Mouse (Mus musculus): ENCODE data around the gene Gm45140. TPM values are rescaled to one million over a fixed set of nuclear protein-coding genes. Genes with fewer than 3 reads are reported as not detected.

Gene Gm45140
- polyA plus RNA-seq, 1 experiment from 2014 or later = 3.0 TPM

DNA sequence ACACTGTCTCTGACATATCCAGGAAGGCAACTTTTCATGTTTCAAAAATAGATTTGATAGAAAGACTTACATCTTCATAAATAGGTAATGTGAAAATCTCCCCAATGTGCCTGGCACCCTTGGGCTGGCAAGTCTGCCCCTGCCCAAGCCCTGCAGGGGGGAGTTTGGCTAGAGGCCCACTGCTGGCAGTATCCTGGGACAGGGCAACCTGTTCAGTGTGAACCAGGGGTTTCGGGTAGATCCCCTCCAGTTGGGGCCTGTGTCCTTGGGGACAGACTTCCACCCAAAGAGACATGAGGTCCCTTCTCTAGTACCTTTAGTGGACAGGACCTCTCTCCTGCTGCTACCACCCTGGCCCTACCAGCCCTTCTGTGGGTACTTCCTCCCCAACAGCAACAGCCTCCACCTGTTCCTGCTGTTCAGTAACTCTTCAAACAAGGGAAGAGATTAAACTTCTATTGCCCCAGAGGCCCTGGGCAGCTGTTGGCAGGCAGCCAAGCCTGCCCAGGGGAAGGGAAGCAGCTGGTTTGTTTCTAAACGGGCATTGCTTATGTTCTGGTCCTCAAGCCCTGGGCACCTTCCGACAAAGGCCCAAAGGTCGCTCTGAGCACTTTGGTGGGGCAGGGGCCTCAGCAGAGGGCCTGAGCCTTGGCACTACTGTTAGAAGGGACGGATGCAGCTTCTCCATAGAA, 46.6 kb downstream of the Gm45140 start:
- Histone ChIP-seq H3K27ac (ENCODE audit: low read length) (peak overlapping the region; percentile 81), H3K4me1 (ENCODE audit: control insufficient read depth, insufficient read depth, low read length) (peaks cover 18% of the 10 kb centered on the region), H3K4me3 (replicated peaks; ENCODE audit: low read length) (no peak overlapping the region), H3K36me3 (ENCODE audit: control insufficient read depth, insufficient read depth, low read length) (no peaks in the 10 kb centered on the region), H3K27me3 (ENCODE audit: control insufficient read depth, insufficient read depth, low read length) (no peaks in the 10 kb centered on the region), H3K4me2 (ENCODE audit: low read depth, low read length) (no peak overlapping the region), H3K9me3 (replicated peaks; ENCODE audit: control insufficient read depth, low read length) (no peaks in the 10 kb centered on the region), H3K9ac (ENCODE audit: low read length) (peak overlapping the region; percentile 44)
- WGBS = 27% methylated on average over 5 of the region's 5 CpGs
- ATAC-seq (ENCODE audit: insufficient read depth, low FRiP score) = peak; percentile 85

DNA sequence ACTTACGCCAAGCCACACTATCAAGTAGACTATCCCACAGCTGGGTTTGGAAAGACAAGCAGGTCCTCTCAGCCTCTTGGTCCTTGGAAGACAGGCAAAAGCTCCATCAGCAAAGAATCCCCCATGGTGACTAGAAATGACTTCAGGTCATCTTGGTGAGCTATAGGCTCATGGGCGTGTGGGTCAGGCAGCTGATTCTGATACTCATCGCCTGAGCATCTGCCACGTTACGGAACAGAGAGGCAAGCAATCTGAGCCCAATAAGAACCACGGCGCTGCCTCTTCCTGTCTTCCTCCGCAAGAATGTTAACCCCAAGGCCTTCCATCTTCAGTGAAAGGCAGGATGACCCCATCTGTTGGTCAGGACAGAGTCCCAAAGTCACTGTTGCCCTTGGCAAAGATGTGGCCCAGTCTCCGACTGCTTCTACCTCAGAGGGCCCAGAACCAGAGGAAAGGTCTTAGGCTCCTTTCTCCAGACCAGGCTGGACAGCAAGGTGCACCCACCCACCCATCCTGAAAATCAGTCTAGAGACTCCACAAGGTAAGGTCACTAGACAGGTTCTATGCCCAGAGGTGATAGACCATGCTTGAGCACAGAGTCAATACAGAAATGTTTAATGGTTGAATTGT, 47.2 kb downstream of the Gm45140 start:
- H3K36me3 ChIP-seq (ENCODE audit: control insufficient read depth, insufficient read depth, low read length) = no peaks in the 10 kb centered on the region
- H3K9me3 ChIP-seq (replicated peaks; ENCODE audit: control insufficient read depth, low read length) = no peaks in the 10 kb centered on the region
- H3K27me3 ChIP-seq (ENCODE audit: control insufficient read depth, insufficient read depth, low read length) = no peaks in the 10 kb centered on the region
- H3K27ac ChIP-seq (ENCODE audit: low read length) = peak overlapping the region; percentile 81
- H3K4me2 ChIP-seq (ENCODE audit: low read depth, low read length) = no peak overlapping the region
- no peak overlapping the region for H3K9ac ChIP-seq (ENCODE audit: low read length)
- 93% methylated on average over 9 of the region's 9 CpGs for WGBS
- no peak overlapping the region for H3K4me3 ChIP-seq (replicated peaks; ENCODE audit: low read length)
- ATAC-seq (ENCODE audit: insufficient read depth, low FRiP score) = no peak
- peaks cover 18% of the 10 kb centered on the region for H3K4me1 ChIP-seq (ENCODE audit: control insufficient read depth, insufficient read depth, low read length)

DNA sequence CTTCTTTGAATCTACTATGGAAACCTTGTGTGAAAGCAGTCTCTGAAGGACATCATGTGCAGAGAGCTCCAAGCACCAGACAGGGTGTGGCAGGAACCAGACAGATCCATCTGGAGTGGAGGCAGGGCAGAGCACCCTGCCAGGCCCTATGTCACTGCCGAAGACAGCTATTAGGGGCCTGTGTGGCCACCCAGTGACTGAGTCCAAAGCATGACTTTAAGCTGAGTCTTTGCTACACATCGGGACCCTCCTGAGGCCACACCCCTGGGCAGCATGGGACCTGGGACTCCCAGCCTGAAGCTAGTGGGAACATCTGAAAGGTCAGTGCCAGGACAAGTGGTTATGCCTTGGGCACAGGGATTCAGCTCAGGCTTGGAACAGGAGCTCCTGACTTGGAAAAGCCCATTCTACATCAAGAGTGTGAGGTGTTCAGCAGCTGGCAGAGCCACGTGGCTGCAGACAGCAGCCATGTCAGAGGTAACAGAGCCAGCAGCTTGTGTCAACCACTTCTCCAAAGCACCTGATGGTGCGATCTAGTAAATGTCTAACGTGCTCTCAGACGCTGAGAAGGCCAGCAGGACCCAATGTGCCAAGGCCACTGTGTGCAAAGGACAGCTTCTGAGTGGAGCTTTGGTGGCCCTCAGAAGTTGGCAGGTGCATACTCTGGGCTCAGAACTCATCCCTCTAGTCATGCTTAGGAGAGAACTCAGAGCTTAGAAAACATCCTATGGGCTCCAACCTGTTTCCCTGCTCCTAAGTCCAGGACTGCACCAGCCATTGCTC, 48.3 kb downstream of the Gm45140 start:
- no peak overlapping the region for H3K27ac ChIP-seq (ENCODE audit: low read length)
- H3K36me3 ChIP-seq (ENCODE audit: control insufficient read depth, insufficient read depth, low read length) = no peaks in the 10 kb centered on the region
- H3K9me3 ChIP-seq (replicated peaks; ENCODE audit: control insufficient read depth, low read length) = no peaks in the 10 kb centered on the region
- ATAC-seq (ENCODE audit: insufficient read depth, low FRiP score) = no peak
- H3K4me3 ChIP-seq (replicated peaks; ENCODE audit: low read length) = no peak overlapping the region
- no peak overlapping the region for H3K4me2 ChIP-seq (ENCODE audit: low read depth, low read length)
- no peak overlapping the region for H3K9ac ChIP-seq (ENCODE audit: low read length)
- peaks cover 18% of the 10 kb centered on the region for H3K4me1 ChIP-seq (ENCODE audit: control insufficient read depth, insufficient read depth, low read length)
- 75% methylated on average over 6 of the region's 6 CpGs for WGBS
- H3K27me3 ChIP-seq (ENCODE audit: control insufficient read depth, insufficient read depth, low read length) = no peaks in the 10 kb centered on the region

DNA sequence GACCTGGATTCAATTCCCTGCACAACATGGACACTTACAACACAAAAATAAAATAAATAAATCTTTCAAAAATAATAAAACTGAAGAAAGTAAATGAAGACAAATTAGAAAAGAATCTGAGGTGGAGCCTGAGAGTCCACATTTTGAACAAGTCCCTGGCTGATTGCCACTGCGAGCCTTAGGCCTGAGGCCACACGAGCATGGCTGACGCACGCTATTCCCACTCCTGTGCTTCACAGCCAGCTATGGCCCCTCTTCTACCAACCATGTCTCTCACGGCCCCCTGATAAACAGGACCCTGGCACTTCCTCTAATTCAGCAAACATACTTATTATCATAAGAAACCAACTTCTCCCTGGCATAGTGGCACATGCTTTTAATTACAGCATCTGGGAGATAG, 49.0 kb downstream of the Gm45140 start:
- H3K4me2 ChIP-seq (ENCODE audit: low read depth, low read length) = no peak overlapping the region
- H3K27ac ChIP-seq (ENCODE audit: low read length) = no peak overlapping the region
- no peaks in the 10 kb centered on the region for H3K27me3 ChIP-seq (ENCODE audit: control insufficient read depth, insufficient read depth, low read length)
- ATAC-seq (ENCODE audit: insufficient read depth, low FRiP score) = no peak
- H3K4me1 ChIP-seq (ENCODE audit: control insufficient read depth, insufficient read depth, low read length) = peaks cover 18% of the 10 kb centered on the region
- WGBS = 75% methylated on average over 5 of the region's 5 CpGs
- H3K36me3 ChIP-seq (ENCODE audit: control insufficient read depth, insufficient read depth, low read length) = no peaks in the 10 kb centered on the region
- H3K9ac ChIP-seq (ENCODE audit: low read length) = no peak overlapping the region
- no peak overlapping the region for H3K4me3 ChIP-seq (replicated peaks; ENCODE audit: low read length)
- H3K9me3 ChIP-seq (replicated peaks; ENCODE audit: control insufficient read depth, low read length) = no peaks in the 10 kb centered on the region

DNA sequence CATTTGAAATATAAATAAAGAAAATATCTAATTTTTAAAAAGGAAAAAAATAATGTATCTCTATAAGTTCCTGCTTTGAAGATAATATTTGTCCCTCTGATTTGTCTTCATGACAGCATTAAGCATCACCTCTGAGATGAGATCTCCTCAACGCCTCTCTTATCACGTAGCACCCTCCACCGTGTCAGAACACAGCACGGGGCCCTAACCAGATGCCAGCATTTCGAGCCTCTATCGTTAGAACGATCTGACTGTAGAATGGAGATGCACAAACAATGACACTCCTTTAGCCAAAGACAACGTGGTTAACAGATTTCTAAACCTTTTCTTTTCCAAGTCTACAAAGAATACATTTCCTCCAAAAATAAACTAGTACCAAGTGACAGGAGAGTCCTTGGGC, 51.6 kb downstream of the Gm45140 start:
- Histone ChIP-seq H3K36me3 (ENCODE audit: control insufficient read depth, insufficient read depth, low read length) (no peaks in the 10 kb centered on the region), H3K4me2 (ENCODE audit: low read depth, low read length) (no peak overlapping the region), H3K27me3 (ENCODE audit: control insufficient read depth, insufficient read depth, low read length) (no peaks in the 10 kb centered on the region), H3K27ac (ENCODE audit: low read length) (no peak overlapping the region), H3K9ac (ENCODE audit: low read length) (no peak overlapping the region), H3K9me3 (replicated peaks; ENCODE audit: control insufficient read depth, low read length) (no peaks in the 10 kb centered on the region), H3K4me1 (ENCODE audit: control insufficient read depth, insufficient read depth, low read length) (no peaks in the 10 kb centered on the region), H3K4me3 (replicated peaks; ENCODE audit: low read length) (no peak overlapping the region)
- no peak for ATAC-seq (ENCODE audit: insufficient read depth, low FRiP score)
- 74% methylated on average over 8 of the region's 8 CpGs for WGBS

DNA sequence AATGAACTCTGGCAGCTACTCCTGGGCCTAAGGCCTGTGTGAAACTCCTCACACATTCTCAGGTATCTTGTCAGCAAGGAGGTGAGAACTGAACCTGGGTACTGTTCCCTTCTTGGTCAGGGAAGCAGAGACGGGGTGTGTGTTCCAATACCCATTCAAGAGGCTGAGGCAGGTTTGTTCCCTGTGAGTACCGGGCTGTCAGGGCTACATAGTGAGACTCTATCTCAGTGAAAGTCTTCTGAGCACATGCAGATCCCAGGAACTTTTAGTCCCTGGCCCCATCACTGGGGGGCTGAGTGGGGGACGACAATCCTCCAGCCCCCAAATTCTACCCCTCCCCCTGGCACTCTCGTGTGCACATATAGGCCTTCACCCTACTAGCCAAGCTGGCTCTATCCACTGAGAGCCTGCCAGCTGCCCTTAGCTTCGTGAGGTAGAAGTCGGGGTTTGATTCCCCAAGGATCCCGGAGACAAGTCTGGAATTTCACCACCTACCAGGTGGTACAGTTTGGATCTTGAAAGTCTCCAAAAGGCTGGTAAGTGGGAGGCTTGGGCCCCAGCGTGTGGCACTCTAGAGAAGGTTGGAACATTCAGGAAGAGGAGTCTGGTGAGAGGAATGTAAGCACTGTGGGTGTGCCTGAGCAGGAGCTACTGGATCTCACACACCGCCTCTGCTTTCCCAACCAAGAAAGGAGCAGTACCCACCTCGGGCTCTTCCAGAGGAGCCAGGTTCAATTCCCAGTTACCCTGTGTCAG, 54.9 kb downstream of the Gm45140 start:
- ATAC-seq (ENCODE audit: insufficient read depth, low FRiP score) = no peak
- WGBS = 82% methylated on average over 10 of the region's 10 CpGs
- Histone ChIP-seq H3K9me3 (replicated peaks; ENCODE audit: control insufficient read depth, low read length) (no peaks in the 10 kb centered on the region), H3K4me1 (ENCODE audit: control insufficient read depth, insufficient read depth, low read length) (no peaks in the 10 kb centered on the region), H3K36me3 (ENCODE audit: control insufficient read depth, insufficient read depth, low read length) (no peaks in the 10 kb centered on the region), H3K4me3 (replicated peaks; ENCODE audit: low read length) (no peak overlapping the region), H3K27ac (ENCODE audit: low read length) (no peak overlapping the region), H3K4me2 (ENCODE audit: low read depth, low read length) (no peak overlapping the region), H3K27me3 (ENCODE audit: control insufficient read depth, insufficient read depth, low read length) (no peaks in the 10 kb centered on the region), H3K9ac (ENCODE audit: low read length) (no peak overlapping the region)

DNA sequence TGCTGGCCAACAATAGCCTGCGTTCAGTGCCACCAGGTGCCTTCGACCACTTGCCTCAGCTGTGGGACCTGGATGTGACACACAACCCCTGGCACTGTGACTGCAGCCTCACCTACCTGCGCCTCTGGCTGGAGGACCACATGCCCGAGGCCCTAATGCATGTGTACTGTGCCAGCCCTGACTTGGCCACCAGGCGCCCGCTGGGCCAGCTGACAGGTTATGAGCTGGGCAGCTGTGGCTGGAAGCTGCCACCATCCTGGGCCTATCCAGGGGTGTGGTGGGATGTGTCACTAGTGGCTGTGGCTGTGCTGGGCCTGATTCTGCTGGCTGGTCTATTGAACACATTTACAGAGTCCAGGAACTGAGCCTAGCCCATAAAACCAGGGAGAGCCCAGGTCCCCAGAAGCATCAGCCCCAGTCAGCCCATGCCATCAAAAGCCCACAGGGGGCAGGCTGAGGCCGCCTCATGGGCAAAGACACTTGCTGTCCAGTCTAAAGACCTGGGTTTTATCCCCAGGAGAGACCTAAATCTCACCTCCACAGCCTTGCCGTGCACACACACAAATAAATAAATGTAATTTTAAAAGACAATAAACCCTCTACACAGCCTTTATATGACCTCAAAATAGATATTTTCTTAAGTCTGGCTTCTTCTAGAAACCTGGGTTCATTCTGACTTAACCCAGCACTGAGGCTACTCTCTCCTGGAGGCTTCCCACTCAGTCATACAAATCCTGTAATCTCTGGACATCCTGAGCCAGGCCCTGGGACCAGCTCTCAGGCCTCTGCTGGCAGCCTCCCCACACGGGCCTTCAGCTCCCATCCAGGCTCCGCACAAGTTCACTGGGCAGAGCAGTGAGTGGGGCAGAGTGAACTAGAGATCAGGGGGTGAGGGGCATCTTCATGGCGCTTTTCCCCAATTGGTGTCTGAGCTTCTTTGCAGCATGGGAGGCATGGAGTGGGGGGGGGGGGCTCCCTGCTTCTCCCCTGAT, 56.1 kb downstream of the Gm45140 start:
- peak; percentile 29; the same call in 1 of the 2 replicates for ATAC-seq (ENCODE audit: insufficient read depth, low FRiP score)
- Histone ChIP-seq H3K27me3 (ENCODE audit: control insufficient read depth, insufficient read depth, low read length) (no peaks in the 10 kb centered on the region), H3K9me3 (replicated peaks; ENCODE audit: control insufficient read depth, low read length) (no peaks in the 10 kb centered on the region), H3K36me3 (ENCODE audit: control insufficient read depth, insufficient read depth, low read length) (no peaks in the 10 kb centered on the region), H3K4me1 (ENCODE audit: control insufficient read depth, insufficient read depth, low read length) (no peaks in the 10 kb centered on the region), H3K4me3 (replicated peaks; ENCODE audit: low read length) (no peak overlapping the region), H3K4me2 (ENCODE audit: low read depth, low read length) (no peak overlapping the region), H3K9ac (ENCODE audit: low read length) (no peak overlapping the region), H3K27ac (ENCODE audit: low read length) (no peak overlapping the region)
- 82% methylated on average over 11 of the region's 11 CpGs for WGBS
